ENCODE assay signal across 9 mouse cellular contexts in the genomic region with DNA sequence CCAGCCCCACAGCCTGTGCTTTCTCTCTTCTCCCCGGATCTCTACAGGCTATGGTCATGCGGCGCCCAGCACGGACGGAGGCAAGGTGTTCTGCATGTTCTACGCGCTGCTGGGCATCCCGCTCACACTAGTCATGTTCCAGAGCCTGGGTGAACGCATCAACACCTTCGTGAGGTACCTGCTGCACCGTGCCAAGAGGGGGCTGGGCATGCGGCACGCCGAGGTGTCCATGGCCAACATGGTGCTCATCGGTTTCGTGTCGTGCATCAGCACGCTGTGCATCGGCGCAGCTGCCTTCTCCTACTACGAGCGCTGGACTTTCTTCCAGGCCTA. TPM values are rescaled to one million over a fixed set of nuclear protein-coding genes. Genes with fewer than 3 reads are reported as not detected.
DNase-seq lines count a peak whose midpoint lies in the region; ATAC-seq and TF ChIP-seq lines count a peak whose summit lies in the region.
"Had no signal": no experiment of that assay in that cellular context is flagged by ENCODE, and none has a peak within 500 bp of the region (broad histone marks: within the 10 kb centered on the region; RNA-seq: fewer than 3 reads in every experiment).

No protein-coding gene starts in this region.

- WGBS in heart, embryonic 11.5 days (ENCODE audit: insufficient replicate concordance) = 45% methylated on average over 22 of the region's 22 CpGs
- 57% methylated on average over 22 of the region's 22 CpGs for WGBS in forebrain, embryonic 14.5 days
- 49% methylated on average over 22 of the region's 22 CpGs for WGBS in limb, embryonic 15.5 days

- H3K9me3 ChIP-seq in heart, embryonic 11.5 days (replicated peaks; ENCODE audit: control insufficient read depth, low read length) = no peaks in the 10 kb centered on the region
- no peaks in the 10 kb centered on the region for H3K9me3 ChIP-seq in ES-E14 (ENCODE audit: control insufficient read depth, insufficient read depth, low read depth, low read length)
- H3K9me3 ChIP-seq in forebrain, embryonic 14.5 days (replicated peaks; ENCODE audit: control insufficient read depth, low read length) = no peaks in the 10 kb centered on the region
- H3K9me3 ChIP-seq in limb, embryonic 15.5 days = no peaks in the 10 kb centered on the region
- H3K9me3 ChIP-seq: G1E had no signal

- peaks cover 41% of the 10 kb centered on the region for H3K4me1 ChIP-seq in heart, embryonic 11.5 days (ENCODE audit: control insufficient read depth, insufficient read depth, low read length)
- peaks cover 4 to 19% of the 10 kb centered on the region in 2 experiments; a peak in 2 of 4 replicates for H3K4me1 ChIP-seq in ES-E14 (ENCODE audit: control insufficient read depth in 2 of 2, insufficient read depth in 2 of 2, low read length in 2 of 2, poor library complexity in 1 of 2)
- H3K4me1 ChIP-seq in forebrain, embryonic 14.5 days (ENCODE audit: control insufficient read depth, insufficient read depth, low read length) = peaks cover 7% of the 10 kb centered on the region
- peaks cover 19% of the 10 kb centered on the region for H3K4me1 ChIP-seq in limb, embryonic 15.5 days

- no peak for DNase-seq in heart, adult 9 months (ENCODE audit: low spot score in 2 of 2)
- DNase-seq in ES-E14 (ENCODE audit: low read depth, low spot score) = no peak
- DNase-seq in forebrain, embryonic 14.5 days (ENCODE audit: low spot score) = no peak
- DNase-seq in spleen, adult 12 weeks (ENCODE audit: low spot score) = no peak
- DNase-seq in urinary bladder, postnatal 36 days (ENCODE audit: low spot score in 2 of 2) = no peak
- no peak for DNase-seq in left cerebral cortex, adult 18-20 months (ENCODE audit: low spot score in 2 of 2)

- in situ Hi-C loops in ES-E14 (cut with MboI; ENCODE audit: low sequenced_read_pairs in 2 of 2, unreplicated experiment in 2 of 2) = no loop called here

- H3K4me3 ChIP-seq in heart, embryonic 11.5 days (ENCODE audit: low read depth, low read length) = peak overlapping the region; percentile 38
- H3K4me3 ChIP-seq in ES-E14 (ENCODE audit: insufficient read depth in 1 of 2, low read depth in 1 of 2, low read length in 2 of 2, poor library complexity in 1 of 2, severe bottlenecking in 1 of 2) = peak overlapping the region; percentile 22 to 36; a peak in 2 of 4 replicates
- peak overlapping the region; percentile 30 for H3K4me3 ChIP-seq in forebrain, embryonic 14.5 days (ENCODE audit: low read depth, low read length)
- H3K4me3 ChIP-seq in limb, embryonic 15.5 days = peak overlapping the region; percentile 43

- peak overlapping the region; percentile 71 for H3K4me2 ChIP-seq in heart, embryonic 11.5 days
- peak overlapping the region; percentile 78 for H3K4me2 ChIP-seq in forebrain, embryonic 14.5 days (ENCODE audit: low read length)
- H3K4me2 ChIP-seq in limb, embryonic 15.5 days = peak overlapping the region; percentile 88

- H3K27ac ChIP-seq in heart, embryonic 11.5 days (ENCODE audit: low read depth, low read length) = no peak overlapping the region
- H3K27ac ChIP-seq in ES-E14 (ENCODE audit: insufficient read depth, low read depth, low read length, poor library complexity, severe bottlenecking) = no peak overlapping the region
- no peak overlapping the region for H3K27ac ChIP-seq in forebrain, embryonic 14.5 days (ENCODE audit: low read depth, low read length)
- H3K27ac ChIP-seq in limb, embryonic 15.5 days = no peak overlapping the region

- no peaks in the 10 kb centered on the region for H3K36me3 ChIP-seq in heart, embryonic 11.5 days (ENCODE audit: control insufficient read depth, insufficient read depth, low read length)
- no peaks in the 10 kb centered on the region for H3K36me3 ChIP-seq in ES-E14 (ENCODE audit: control insufficient read depth, insufficient read depth, low read length, poor library complexity, severe bottlenecking)
- no peaks in the 10 kb centered on the region for H3K36me3 ChIP-seq in forebrain, embryonic 14.5 days (ENCODE audit: control insufficient read depth, insufficient read depth, low read length)
- H3K36me3 ChIP-seq in limb, embryonic 15.5 days = no peaks in the 10 kb centered on the region
- H3K36me3 ChIP-seq: G1E had no signal

- 0 out of 2 replicates have a peak overlapping the region, but pooled peaks have one; percentile 62 for H3K9ac ChIP-seq in heart, embryonic 11.5 days (ENCODE audit: low read depth, low read length)
- H3K9ac ChIP-seq in ES-E14 (ENCODE audit: insufficient read depth, low read depth, low read length, poor library complexity, severe bottlenecking) = no peak overlapping the region
- peak overlapping the region; percentile 57 for H3K9ac ChIP-seq in forebrain, embryonic 14.5 days (ENCODE audit: low read length)
- no peak overlapping the region for H3K9ac ChIP-seq in limb, embryonic 15.5 days

- peaks cover 26% of the 10 kb centered on the region for H3K27me3 ChIP-seq in heart, embryonic 11.5 days (ENCODE audit: control insufficient read depth, insufficient read depth, low read length)
- H3K27me3 ChIP-seq in forebrain, embryonic 14.5 days (replicated peaks; ENCODE audit: control insufficient read depth, insufficient read depth, low read length) = peaks cover 21% of the 10 kb centered on the region
- peaks cover 46% of the 10 kb centered on the region for H3K27me3 ChIP-seq in limb, embryonic 15.5 days

- no peak for ATAC-seq in heart, embryonic 11.5 days (replicated peaks; ENCODE audit: insufficient number of reproducible peaks, low FRiP score, low TSS enrichment)
- ATAC-seq in forebrain, embryonic 14.5 days = peak; percentile 50
- ATAC-seq in limb, embryonic 15.5 days (ENCODE audit: insufficient number of reproducible peaks, low FRiP score, low TSS enrichment, low read depth) = no peak

TF ChIP-seq in ES-E14, 5 proteins besides CTCF, POLR2A, EP300 and RAD21:
- TF ChIP-seq HCFC1 (IDR thresholded peaks at IDR 0.05; ENCODE audit: borderline replicate concordance, insufficient read depth, low read length) (no peak), ZC3H11A (IDR thresholded peaks at IDR 0.05; ENCODE audit: borderline replicate concordance, low read depth, low read length) (no peak), ZNF384 (IDR thresholded peaks at IDR 0.05; ENCODE audit: low read depth, low read length) (no peak), MAFK (IDR thresholded peaks at IDR 0.05; ENCODE audit: insufficient read depth, low read depth, low read length) (no peak), CHD2 (IDR thresholded peaks at IDR 0.05; ENCODE audit: low read depth, low read length) (no peak)
TF ChIP-seq in ES-E14: peak in this region for 0.

RNA-seq across cellular contexts. Expression of a gene that starts 25.9 kb away (rescaled TPM):
- polyA plus RNA-seq in heart, embryonic 11.5 days (2014; fragmentation: Nextera tagmentation; extraction: Ambion mirVana) = 21.6 and 22.9 TPM in 2 replicates
- 40.0 and 62.2 TPM in 2 replicates for total RNA-seq in ES-E14 (2012; rRNA removed)
- 33.6 and 35.1 TPM in 2 replicates for polyA plus RNA-seq in forebrain, embryonic 14.5 days (2014; fragmentation: Nextera tagmentation; extraction: Ambion mirVana)
- 28.5 and 28.8 TPM in 2 replicates for polyA plus RNA-seq in limb, embryonic 15.5 days (2015; fragmentation: Nextera tagmentation; extraction: Ambion mirVana)
- 10 to 100 TPM; 39.6 to 41.6 TPM for total RNA-seq in left cerebral cortex, adult 18-20 months (2021)

RNA-seq across cellular contexts. Expression of a gene that starts 33.8 kb away (rescaled TPM):
- 36.8 and 37.8 TPM in 2 replicates for polyA plus RNA-seq in heart, embryonic 11.5 days (2014; fragmentation: Nextera tagmentation; extraction: Ambion mirVana)
- 0.16 and 0.31 TPM in 2 replicates for total RNA-seq in ES-E14 (2012; rRNA removed)
- polyA plus RNA-seq in forebrain, embryonic 14.5 days (2014; fragmentation: Nextera tagmentation; extraction: Ambion mirVana) = 2.1 and 2.5 TPM in 2 replicates
- 0.68 and 0.86 TPM in 2 replicates for polyA plus RNA-seq in limb, embryonic 15.5 days (2015; fragmentation: Nextera tagmentation; extraction: Ambion mirVana)
- total RNA-seq in left cerebral cortex, adult 18-20 months (2021) = 10 to 100 TPM; 22.6 to 24.2 TPM
- polyA plus RNA-seq: G1E had no signal

RNA-seq across cellular contexts. Expression of a gene that starts 44.8 kb away (rescaled TPM):
- 296 and 306 TPM in 2 replicates for polyA plus RNA-seq in heart, embryonic 11.5 days (2014; fragmentation: Nextera tagmentation; extraction: Ambion mirVana)
- total RNA-seq in ES-E14 (2012; rRNA removed) = 102 and 146 TPM in 2 replicates
- 147 and 206 TPM in 2 replicates for polyA plus RNA-seq in forebrain, embryonic 14.5 days (2014; fragmentation: Nextera tagmentation; extraction: Ambion mirVana)
- 213 and 217 TPM in 2 replicates for polyA plus RNA-seq in limb, embryonic 15.5 days (2015; fragmentation: Nextera tagmentation; extraction: Ambion mirVana)
- total RNA-seq in left cerebral cortex, adult 18-20 months (2021) = 1 to 10 TPM; 2.8 to 5.3 TPM

Comparison
In these comparisons a context has a peak if more than half of its experiments do, and no peak if none do; other contexts are left out.
1. H3K9ac ChIP-seq: peak in heart, embryonic 11.5 days (single experiment) and forebrain, embryonic 14.5 days (single experiment); none in ES-E14 (single experiment) and limb, embryonic 15.5 days (single experiment).
2. RNA of a gene that starts 33.8 kb away (polyA plus RNA-seq): 36.8 to 37.8 TPM in heart, embryonic 11.5 days; 2.1 to 2.5 TPM in forebrain, embryonic 14.5 days and 0.68 to 0.86 TPM in limb, embryonic 15.5 days; every median in the first group is over 10 times any median in the second.
3. Peak in every context shown above with its lines, with median percentiles within 50 percentile points of each other: H3K4me2 ChIP-seq and H3K4me3 ChIP-seq.